Mouse (Mus musculus) retina, postnatal 1 day (tissue): ENCODE data around the gene Pcyox1.

Source experiments
- DNase-seq: peaks from one replicate; pipeline ENCODE4 v3.0.0-alpha.2; 2012

The Pcyox1 gene

GRCm38 (mm10) chr6:86396581-86397256, at the start of gene Pcyox1:
Gene Pcyox1, minus strand, starts transcription at chr6:86397154.
- DNase-seq, result peak; percentile 92

GRCm38 (mm10) chr6:86445551-86445950, 48.6 kb upstream of the Pcyox1 start:
- no peak for DNase-seq

- no peak for DNase-seq
Observed at GRCm38 (mm10) chr6:86441571-86441970, 44.6 kb upstream of the Pcyox1 start.

GRCm38 (mm10) chr6:86439531-86439930, 42.6 kb upstream of the Pcyox1 start:
- no peak for DNase-seq

GRCm38 (mm10) chr6:86439119-86439496, 42.2 kb upstream of the Pcyox1 start:
- DNase-seq, result no peak

- peak; percentile 97 for DNase-seq
Observed at GRCm38 (mm10) chr6:86438272-86439118, 41.5 kb upstream of the Pcyox1 start, which contains the start of gene C87436. Gene C87436, plus strand, starts transcription at chr6:86438374.

GRCm38 (mm10) chr6:86437711-86438110, 40.8 kb upstream of the Pcyox1 start:
- DNase-seq, result peak; percentile 65

- no peak for DNase-seq
Observed at GRCm38 (mm10) chr6:86433696-86434095, 36.7 kb upstream of the Pcyox1 start.

- no peak for DNase-seq
Observed at GRCm38 (mm10) chr6:86431531-86431930, 34.6 kb upstream of the Pcyox1 start.

- no peak for DNase-seq
Observed at GRCm38 (mm10) chr6:86426358-86426757, 29.4 kb upstream of the Pcyox1 start, which contains the start of gene Gm44790. Gene Gm44790, plus strand, starts transcription at chr6:86426658.

- DNase-seq, result peak; percentile 55
Observed at GRCm38 (mm10) chr6:86420491-86420890, 23.5 kb upstream of the Pcyox1 start.

GRCm38 (mm10) chr6:86419239-86419638, 22.3 kb upstream of the Pcyox1 start:
- DNase-seq, result no peak

GRCm38 (mm10) chr6:86418711-86419110, 21.8 kb upstream of the Pcyox1 start:
- no peak for DNase-seq

GRCm38 (mm10) chr6:86406306-86406705, 9.4 kb upstream of the Pcyox1 start:
- DNase-seq, result no peak

- DNase-seq, result peak; percentile 25
Observed at GRCm38 (mm10) chr6:86404996-86405395, 8.0 kb upstream of the Pcyox1 start.

- peak; percentile 99 for DNase-seq
Observed at GRCm38 (mm10) chr6:86404100-86404861, 7.3 kb upstream of the Pcyox1 start, which contains the start of gene Tia1. Gene Tia1, plus strand, starts transcription at chr6:86404219.

GRCm38 (mm10) chr6:86403728-86404099, 6.8 kb upstream of the Pcyox1 start:
- no peak for DNase-seq

- DNase-seq, result no peak
Observed at GRCm38 (mm10) chr6:86402681-86403607, 6.0 kb upstream of the Pcyox1 start.

GRCm38 (mm10) chr6:86400972-86401371, 4.0 kb upstream of the Pcyox1 start:
- peak; percentile 76 for DNase-seq

GRCm38 (mm10) chr6:86399995-86400394, 3.0 kb upstream of the Pcyox1 start:
- DNase-seq, result no peak

GRCm38 (mm10) chr6:86398986-86399385, 2.0 kb upstream of the Pcyox1 start:
- DNase-seq, result no peak
